Mouse (Mus musculus) forebrain, postnatal 0 days (tissue): ENCODE data around the gene 1600002K03Rik. TPM values are rescaled to one million over a fixed set of nuclear protein-coding genes. Genes with fewer than 3 reads are reported as not detected.

ENCODE experiments used
- ATAC-seq: fragments of 200-750 bp; cut with Nextera tagmentation; 2 replicates; pipeline ENCODE4 v1.8.0; 2017; ENCODE audit warnings: mild to moderate bottlenecking, moderate library complexity
- DNase-seq: peaks from one replicate; pipeline ENCODE4 v3.0.0-alpha.2; 2015
- H3K27ac ChIP-seq: fragments of 300-500 bp; sonication (generic); 2 replicates; pipeline ENCODE4 v1.5.1; 2014; ENCODE audit warnings: low read depth, mild to moderate bottlenecking, antibody characterized with exemption, low read length, moderate library complexity, mixed read lengths
- H3K27me3 ChIP-seq: fragments of 300-500 bp; sonication (generic); 2 replicates; pipeline ENCODE4 v1.6.1; 2014; ENCODE audit warnings: mild to moderate bottlenecking, low read length, mixed read lengths; ENCODE audit not compliant: insufficient read depth
- H3K36me3 ChIP-seq: fragments of 300-500 bp; sonication (generic); 2 replicates; pipeline ENCODE4 v1.6.1; 2014; ENCODE audit warnings: mild to moderate bottlenecking, moderate library complexity; ENCODE audit not compliant: insufficient read depth
- H3K4me1 ChIP-seq: fragments of 300-500 bp; sonication (generic); 2 replicates; pipeline ENCODE4 v1.6.1; 2014; ENCODE audit warnings: antibody characterized with exemption; ENCODE audit not compliant: insufficient read depth
- H3K4me2 ChIP-seq: fragments of 300-500 bp; sonication (generic); 2 replicates; pipeline ENCODE4 v1.6.1; 2014; ENCODE audit warnings: low read depth, mild to moderate bottlenecking, moderate library complexity
- H3K4me3 ChIP-seq: fragments of 300-500 bp; sonication (generic); 2 replicates; pipeline ENCODE4 v1.5.1; 2014; ENCODE audit warnings: low read depth, low read length, mixed read lengths
- H3K9ac ChIP-seq: fragments of 300-500 bp; sonication (generic); 2 replicates; pipeline ENCODE4 v1.6.1; 2014; ENCODE audit warnings: mild to moderate bottlenecking
- H3K9me3 ChIP-seq: fragments of 300-500 bp; sonication (generic); 2 replicates; pipeline ENCODE4 v1.6.1; 2016; ENCODE audit warnings: low read length
- CTCF ChIP-seq: sonication (generic); IDR thresholded peaks from 2 replicates; pipeline ENCODE4 v1.5.1; 2016; ENCODE audit warnings: antibody characterized with exemption, control low read depth, low read depth
- WGBS: fragments of 180-500 bp; shearing (Covaris S2); extraction: QIAGEN DNeasy Blood & Tissue Kit; methylation state at CpG from one replicate; pipeline ENCODE4 v1.1.7; 2014; 5-methylcytosine and 5-hydroxymethylcytosine counted together
- polyA plus RNA-seq: library from polyadenylated mRNA; unstranded; fragments of >200 nt; fragmentation: Nextera tagmentation; extraction: Ambion mirVana; gene quantifications from 2 replicates; pipeline ENCODE4 v1.2.1, GENCODE M21; 2015
- total RNA-seq: library from RNA; depleted of rRNA; stranded (reverse); fragments of >200 nt; gene quantifications from 2 replicates; pipeline ENCODE4 v1.2.3, GENCODE M21; 2014

The 1600002K03Rik gene
- total and polyA plus RNA-seq, 2 experiments from 2014 or later, result 5.0 TPM

- Histone ChIP-seq H3K27ac (peak overlapping the region; percentile 9; the same call in 1 of the 2 replicates), H3K4me1 (peaks cover 20% of the 10 kb centered on the region), H3K36me3 (peaks cover 50% of the 10 kb centered on the region), H3K4me3 (no peak overlapping the region), H3K9me3 (no peaks in the 10 kb centered on the region), H3K4me2 (no peak overlapping the region), H3K27me3 (no peaks in the 10 kb centered on the region), H3K9ac (no peak overlapping the region)
- ATAC-seq (no peak), DNase-seq (no peak)
- WGBS, result 44% methylated on average over 1 of the region's 1 CpGs
- no peak for TF ChIP-seq CTCF
Observed at GRCm38 (mm10) chr10:80155277-80155676, 17.5 kb upstream of the 1600002K03Rik start.

DNA sequence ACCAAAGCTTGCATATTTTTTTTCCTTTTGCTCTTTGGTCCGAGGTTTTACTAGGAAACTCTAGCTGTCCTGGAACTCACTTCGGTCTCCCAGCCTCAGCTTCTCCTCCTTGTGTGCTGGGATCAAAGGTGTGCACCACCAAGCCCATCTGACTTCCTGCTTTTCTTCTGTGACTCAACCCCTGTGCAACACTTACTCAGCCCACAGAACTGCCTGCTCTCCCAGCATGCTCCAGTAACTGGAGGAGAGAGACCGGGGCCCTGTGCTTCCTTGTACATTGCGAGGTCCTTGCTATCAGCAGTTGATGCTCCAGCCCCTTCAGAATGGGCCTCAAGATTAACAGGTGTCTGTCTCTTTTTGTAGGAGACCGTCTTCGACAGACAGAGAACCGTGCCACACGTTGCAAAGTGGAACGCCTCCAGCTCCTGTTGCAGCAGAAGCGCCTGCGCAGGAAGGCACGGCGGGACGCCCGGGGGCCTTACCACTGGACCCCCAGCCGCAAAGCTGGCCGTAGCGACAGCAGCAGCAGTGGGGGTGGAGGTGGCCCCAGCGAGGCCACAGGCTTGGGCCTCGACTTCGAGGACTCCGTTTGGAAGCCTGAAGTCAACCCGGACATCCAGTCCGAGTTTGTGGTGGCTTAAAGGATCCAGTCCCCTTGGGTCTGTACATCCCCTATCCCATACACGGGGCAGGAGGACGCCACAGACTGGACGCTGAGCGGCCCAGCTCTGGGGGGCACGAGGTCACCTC lies 16.6 kb upstream of the 1600002K03Rik start:
- Histone ChIP-seq H3K27me3 (no peaks in the 10 kb centered on the region), H3K9ac (no peak overlapping the region), H3K36me3 (peaks cover 50% of the 10 kb centered on the region), H3K9me3 (no peaks in the 10 kb centered on the region), H3K4me3 (no peak overlapping the region), H3K4me1 (peaks cover 27% of the 10 kb centered on the region), H3K4me2 (no peak overlapping the region), H3K27ac (peak overlapping the region; percentile 87)
- ATAC-seq (no peak), DNase-seq (no peak)
- WGBS, result 82% methylated on average over 29 of the region's 29 CpGs
- no peak for TF ChIP-seq CTCF

DNA sequence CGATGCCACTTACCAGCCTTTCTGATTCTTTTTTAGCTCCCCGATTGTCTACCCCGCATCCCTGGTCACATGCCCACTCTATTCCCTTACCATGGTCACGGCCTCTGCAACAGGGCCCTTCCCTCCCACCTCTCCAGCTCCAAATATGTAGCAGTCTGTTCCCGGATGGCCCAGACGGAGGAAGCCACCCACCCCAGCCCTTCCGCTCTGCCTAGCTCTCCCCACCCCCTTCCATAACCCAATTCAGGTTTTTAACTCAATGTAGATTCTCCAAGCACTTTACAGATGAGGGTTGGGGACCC lies 16.0 kb upstream of the 1600002K03Rik start:
- H3K36me3 ChIP-seq, result peaks cover 50% of the 10 kb centered on the region
- peak overlapping the region; percentile 87 for H3K27ac ChIP-seq
- H3K4me1 ChIP-seq, result peaks cover 24% of the 10 kb centered on the region
- H3K4me3 ChIP-seq, result no peak overlapping the region
- no peak overlapping the region for H3K4me2 ChIP-seq
- no peaks in the 10 kb centered on the region for H3K9me3 ChIP-seq
- no peak overlapping the region for H3K9ac ChIP-seq
- no peaks in the 10 kb centered on the region for H3K27me3 ChIP-seq
- ATAC-seq (no peak), DNase-seq (no peak)
- TF ChIP-seq CTCF, result no peak
- 48% methylated on average over 7 of the region's 7 CpGs for WGBS

GRCm38 (mm10) chr10:80157141-80157929 lies 15.4 kb upstream of the 1600002K03Rik start:
- Histone ChIP-seq H3K4me1 (peaks cover 18% of the 10 kb centered on the region), H3K36me3 (peaks cover 50% of the 10 kb centered on the region), H3K9me3 (no peaks in the 10 kb centered on the region), H3K27me3 (no peaks in the 10 kb centered on the region), H3K9ac (peak overlapping the region; percentile 18; the same call in 1 of the 2 replicates), H3K4me3 (no peak overlapping the region), H3K4me2 (no peak overlapping the region), H3K27ac (peak overlapping the region; percentile 87)
- DNase-seq (peak; percentile 32), ATAC-seq (no peak)
- no peak for TF ChIP-seq CTCF
- WGBS, result 45% methylated on average over 15 of the region's 15 CpGs

DNA sequence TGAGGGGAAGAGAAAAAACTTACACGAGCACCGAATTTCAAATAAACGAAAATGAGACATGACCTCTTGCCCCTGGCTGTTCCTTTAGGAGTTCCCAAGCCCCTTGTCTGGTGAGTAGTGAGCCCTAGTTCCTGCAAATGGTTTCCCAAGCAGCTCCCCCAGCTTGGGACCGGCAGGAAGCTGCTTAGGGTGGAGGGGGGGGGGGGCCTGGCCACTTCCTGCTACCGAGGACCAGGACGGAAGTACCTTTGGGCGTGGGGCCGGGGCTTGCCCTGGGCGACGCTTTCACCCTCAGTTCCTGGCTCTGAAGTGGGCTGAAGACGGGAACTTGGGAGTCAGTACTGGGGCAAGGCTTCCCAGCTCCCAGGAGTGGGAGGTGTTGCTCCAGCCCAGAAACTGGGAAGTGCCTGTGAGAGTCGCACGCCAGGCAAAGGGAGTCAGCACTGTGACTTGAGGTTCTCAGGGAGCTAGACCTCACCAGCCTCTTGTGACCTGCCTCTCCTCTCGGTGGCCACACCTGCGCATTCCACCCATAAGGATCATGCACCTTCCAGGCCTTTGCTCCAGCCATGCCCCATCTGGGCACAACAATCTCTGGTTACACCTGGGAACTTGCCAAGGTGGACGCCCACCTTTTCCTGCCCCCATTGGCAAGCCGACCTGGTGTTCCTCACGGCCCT lies 14.3 kb upstream of the 1600002K03Rik start:
- H3K36me3 ChIP-seq, result peaks cover 42% of the 10 kb centered on the region
- H3K9me3 ChIP-seq, result no peaks in the 10 kb centered on the region
- WGBS, result 15% methylated on average over 18 of the region's 18 CpGs
- H3K4me3 ChIP-seq, result no peak overlapping the region
- ATAC-seq, result no peak
- peak overlapping the region; percentile 87 for H3K27ac ChIP-seq
- no peak for TF ChIP-seq CTCF
- no peaks in the 10 kb centered on the region for H3K27me3 ChIP-seq
- H3K4me1 ChIP-seq, result peaks cover 9% of the 10 kb centered on the region
- peak; percentile 53 for DNase-seq
- 0 out of 2 replicates have a peak overlapping the region, but pooled peaks have one; percentile 80 for H3K4me2 ChIP-seq
- H3K9ac ChIP-seq, result peak overlapping the region; percentile 47; the same call in 1 of the 2 replicates

- 7% methylated on average over 12 of the region's 12 CpGs for WGBS
Observed at GRCm38 (mm10) chr10:80159021-80159560, 13.7 kb upstream of the 1600002K03Rik start.

More at GRCm38 (mm10) chr10:80159021-80159560, 13.7 kb upstream of the 1600002K03Rik start:
- Histone ChIP-seq H3K4me2 (peak overlapping the region; percentile 80), H3K27me3 (no peaks in the 10 kb centered on the region), H3K4me1 (peaks cover 9% of the 10 kb centered on the region), H3K9ac (peak overlapping the region; percentile 47), H3K4me3 (peak overlapping the region; percentile 29), H3K9me3 (no peaks in the 10 kb centered on the region), H3K27ac (peak overlapping the region; percentile 87), H3K36me3 (peaks cover 36% of the 10 kb centered on the region)
- ATAC-seq, result peak; percentile 8; the same call in 1 of the 2 replicates
- TF ChIP-seq CTCF, result no peak
- DNase-seq, result no peak
